Mouse (Mus musculus): ENCODE results near the gene Vmn1r165.
"Not testable (repeated sequence)": the region's sequence is repeated elsewhere in the genome, so short reads cannot be mapped to it uniquely, and the experiment has no call there.

The Vmn1r165 gene

GRCm38 (mm10) chr7:23217032-23217431 lies at the start of gene Vmn1r165:
Vmn1r165 (plus strand) TSS chr7:23217332.
- not testable (repeated sequence) for DNase-seq (ENCODE audit: extremely low read depth, low read depth)

- DNase-seq (ENCODE audit: extremely low read depth, low read depth): not testable (repeated sequence)
Measured at GRCm38 (mm10) chr7:23251582-23251981, 34.5 kb downstream of the Vmn1r165 start, which contains the start of gene Vmn1r166. Vmn1r166 (minus strand) TSS chr7:23251682.
